Mouse (Mus musculus): ENCODE results near the gene Igdcc4. TPM values are rescaled to one million over a fixed set of nuclear protein-coding genes. Genes with fewer than 3 reads are reported as not detected.
"Not testable (repeated sequence)": the region's sequence is repeated elsewhere in the genome, so short reads cannot be mapped to it uniquely, and the experiment has no call there.

The Igdcc4 gene
- 17.3 and 17.4 TPM in 2 replicates for polyA plus RNA-seq (2015; fragmentation: Nextera tagmentation; extraction: Ambion mirVana)

DNA sequence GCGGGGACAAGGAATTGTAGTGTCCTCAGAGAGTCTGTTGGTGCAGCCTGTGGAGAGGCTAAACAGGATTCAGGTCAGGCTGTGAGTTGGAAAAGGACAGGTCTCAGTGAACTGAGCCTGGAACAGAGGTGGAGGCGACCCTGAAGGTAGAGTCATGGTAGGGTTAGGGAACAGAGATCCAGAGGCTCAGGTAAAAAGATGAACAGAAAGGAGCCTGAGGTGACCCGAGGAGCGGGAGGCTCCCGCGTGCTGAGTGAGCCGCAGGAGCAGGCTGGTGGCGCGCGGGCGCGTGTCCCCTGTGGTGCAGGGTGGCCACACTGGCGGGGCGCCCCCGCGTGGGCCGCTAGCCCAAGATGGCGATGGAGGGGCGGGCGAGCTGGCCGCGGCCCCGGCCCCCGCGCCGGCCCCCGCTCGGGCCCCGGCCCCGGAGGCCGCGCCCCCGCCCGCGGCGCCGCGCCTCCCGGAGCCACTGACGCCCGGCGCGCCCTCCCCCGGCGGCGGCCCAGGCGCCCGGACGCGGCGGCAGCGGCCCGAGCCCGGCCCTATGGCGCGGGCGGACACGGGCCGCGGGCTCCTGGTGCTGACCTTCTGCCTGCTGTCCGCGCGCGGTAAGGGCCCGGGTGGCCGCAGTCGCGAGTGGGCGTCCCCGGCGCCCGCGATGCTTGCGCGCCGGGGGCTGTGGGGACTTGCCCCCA, at the start of gene Igdcc4:
Igdcc4 (plus strand) TSS at position 496 of the 695 bp plus-strand sequence.
- H3K4me3 ChIP-seq = peak within 1 kb of the TSS; percentile 91
- H3K36me3 ChIP-seq = no peaks in the 10 kb centered on the region
- H3K4me2 ChIP-seq = peak within 1 kb of the TSS; percentile 73
- no peaks in the 10 kb centered on the region for H3K9me3 ChIP-seq
- peak; percentile 35 for ATAC-seq (ENCODE audit: low FRiP score, low read depth)
- 2% methylated on average over 45 of the region's 76 CpGs for WGBS
- H3K27me3 ChIP-seq = no peaks in the 10 kb centered on the region
- H3K27ac ChIP-seq (replicated peaks) = peak within 1 kb of the TSS; percentile 88
- peaks cover 23% of the 10 kb centered on the region for H3K4me1 ChIP-seq (replicated peaks)
- H3K9ac ChIP-seq = peak within 1 kb of the TSS; percentile 89

DNA sequence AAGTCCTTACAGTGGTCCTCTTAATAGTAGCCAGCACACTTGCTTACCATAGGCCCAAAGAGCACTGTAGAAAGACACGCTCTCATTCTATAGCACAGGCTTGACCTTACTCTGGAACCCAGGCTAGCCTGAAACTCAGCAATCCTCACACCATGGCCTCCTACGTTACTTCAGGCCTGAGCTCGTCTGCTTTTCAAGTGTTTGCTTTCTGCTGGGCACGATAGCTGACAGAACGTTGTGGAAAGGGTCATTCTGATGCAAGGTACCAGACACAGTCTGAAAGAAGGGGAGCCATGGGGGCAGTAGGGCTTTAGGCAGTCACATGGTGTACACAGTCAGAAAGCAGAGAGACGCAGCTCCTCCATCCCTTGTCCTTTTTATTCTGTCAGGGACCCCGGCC, 37.0 kb upstream of the Igdcc4 start:
- no peak overlapping the region for H3K4me3 ChIP-seq
- no peak for ATAC-seq (ENCODE audit: low FRiP score, low read depth)
- H3K9ac ChIP-seq = no peak overlapping the region
- H3K36me3 ChIP-seq = peaks cover 74% of the 10 kb centered on the region
- no peaks in the 10 kb centered on the region for H3K27me3 ChIP-seq
- H3K9me3 ChIP-seq = no peaks in the 10 kb centered on the region
- no peak overlapping the region for H3K4me2 ChIP-seq
- no peak overlapping the region for H3K27ac ChIP-seq (replicated peaks)
- 93% methylated on average over 7 of the region's 7 CpGs for WGBS
- H3K4me1 ChIP-seq (replicated peaks) = no peaks in the 10 kb centered on the region

DNA sequence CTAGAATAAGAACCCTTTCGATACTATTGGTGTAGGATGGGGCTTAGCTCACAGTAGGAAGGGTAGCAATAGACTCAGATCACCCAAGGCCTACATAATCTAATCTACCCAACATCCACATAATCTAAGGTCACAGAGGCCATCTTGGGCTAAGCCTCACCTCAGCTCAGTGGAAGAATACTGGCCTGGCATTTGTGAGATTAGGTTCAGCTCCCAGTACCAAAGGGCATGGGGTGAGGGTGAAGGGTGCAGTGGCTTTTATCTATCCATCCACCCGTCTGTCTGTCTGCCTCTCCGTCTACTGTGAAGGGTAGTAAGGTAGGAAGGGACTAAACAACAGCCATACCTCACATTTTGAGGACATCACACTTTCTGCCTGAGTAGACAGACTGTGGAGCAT, 30.7 kb upstream of the Igdcc4 start:
- H3K4me3 ChIP-seq = no peak overlapping the region
- H3K9me3 ChIP-seq = no peaks in the 10 kb centered on the region
- H3K27ac ChIP-seq (replicated peaks) = no peak overlapping the region
- no peak overlapping the region for H3K9ac ChIP-seq
- peaks cover 47% of the 10 kb centered on the region for H3K36me3 ChIP-seq
- no peak for ATAC-seq (ENCODE audit: low FRiP score, low read depth)
- H3K4me1 ChIP-seq (replicated peaks) = no peaks in the 10 kb centered on the region
- WGBS = 95% methylated on average over 3 of the region's 3 CpGs
- no peaks in the 10 kb centered on the region for H3K27me3 ChIP-seq
- H3K4me2 ChIP-seq = no peak overlapping the region

DNA sequence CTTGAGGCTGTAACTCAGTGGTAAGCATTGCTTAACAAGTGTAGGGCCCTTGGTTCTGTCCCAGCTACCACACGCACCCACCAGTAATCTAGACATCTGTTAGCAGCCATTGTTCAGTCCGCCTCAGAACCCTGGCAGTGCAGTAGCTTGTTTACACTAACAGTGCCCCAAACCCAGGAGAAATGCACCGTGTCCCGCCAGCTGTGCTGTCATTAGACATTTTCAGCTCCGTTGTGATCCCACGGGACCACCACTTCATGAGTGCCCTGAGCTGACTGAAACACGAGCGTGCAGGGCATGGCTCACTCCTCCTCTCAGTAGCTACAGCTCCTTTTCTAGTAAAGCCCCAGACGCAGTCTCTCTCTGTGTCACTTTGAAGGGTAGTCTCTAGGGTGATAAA, 27.7 kb upstream of the Igdcc4 start:
- Histone ChIP-seq H3K9ac (no peak overlapping the region), H3K4me3 (no peak overlapping the region), H3K36me3 (peaks cover 33% of the 10 kb centered on the region), H3K27me3 (no peaks in the 10 kb centered on the region), H3K4me1 (replicated peaks) (no peaks in the 10 kb centered on the region), H3K9me3 (no peaks in the 10 kb centered on the region), H3K4me2 (no peak overlapping the region), H3K27ac (replicated peaks) (no peak overlapping the region)
- 54% methylated on average over 9 of the region's 9 CpGs for WGBS
- ATAC-seq (ENCODE audit: low FRiP score, low read depth) = no peak

DNA sequence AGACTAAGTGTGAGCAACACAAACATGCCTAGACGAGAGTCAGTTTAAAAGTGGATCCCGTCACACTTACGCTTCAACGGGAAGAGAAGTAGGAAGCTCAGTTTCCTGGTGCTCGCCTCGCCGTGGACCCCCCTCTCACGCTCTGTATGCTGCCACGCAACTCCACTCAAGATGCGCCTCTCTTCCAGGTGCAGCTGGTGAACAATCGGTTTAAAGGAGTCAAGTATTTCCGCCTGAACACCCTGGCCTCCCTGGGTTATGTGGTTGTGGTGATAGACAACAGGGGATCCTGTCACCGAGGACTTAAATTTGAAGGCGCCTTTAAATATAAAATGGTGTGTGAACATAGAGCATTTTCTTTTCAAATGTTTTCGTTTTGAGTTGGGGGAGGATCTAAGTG, 27.0 kb upstream of the Igdcc4 start:
- Histone ChIP-seq H3K9ac (no peak overlapping the region), H3K4me2 (no peak overlapping the region), H3K4me1 (replicated peaks) (no peaks in the 10 kb centered on the region), H3K4me3 (no peak overlapping the region), H3K27me3 (no peaks in the 10 kb centered on the region), H3K9me3 (no peaks in the 10 kb centered on the region), H3K36me3 (peaks cover 33% of the 10 kb centered on the region), H3K27ac (replicated peaks) (no peak overlapping the region)
- no peak for ATAC-seq (ENCODE audit: low FRiP score, low read depth)
- 91% methylated on average over 15 of the region's 15 CpGs for WGBS

DNA sequence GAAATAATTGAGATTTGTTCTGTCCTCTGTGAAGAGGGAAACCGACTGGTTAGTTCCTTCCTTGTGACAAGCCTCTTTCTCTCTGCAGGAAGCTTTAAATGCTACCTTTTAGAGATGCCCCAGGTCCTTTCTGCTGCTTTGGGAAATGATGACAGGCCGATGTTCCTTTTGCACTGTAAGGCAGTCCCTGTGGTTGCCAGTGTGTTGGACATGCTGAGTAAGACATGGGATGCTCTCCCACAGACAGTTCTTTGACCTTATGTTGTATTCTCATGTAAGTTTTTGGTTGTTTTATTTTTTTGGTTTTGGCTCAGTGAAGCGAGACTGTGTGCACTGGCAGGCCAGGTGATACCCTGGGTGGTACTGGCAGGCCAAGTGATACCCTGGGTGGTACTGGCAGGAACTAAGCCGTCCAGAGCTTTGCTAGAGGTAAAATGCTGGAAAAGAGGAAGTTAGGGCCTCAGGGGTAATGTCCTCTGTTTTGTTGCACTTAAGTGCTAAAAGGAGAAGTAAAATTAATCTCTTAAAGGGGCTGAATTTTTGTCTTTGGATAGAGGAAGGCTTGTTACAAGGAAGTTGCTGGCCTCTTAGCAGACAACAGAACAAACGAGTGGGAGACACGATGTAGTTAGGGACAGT, 26.3 kb upstream of the Igdcc4 start:
- Histone ChIP-seq H3K4me2 (no peak overlapping the region), H3K27me3 (no peaks in the 10 kb centered on the region), H3K9ac (no peak overlapping the region), H3K27ac (replicated peaks) (no peak overlapping the region), H3K36me3 (peaks cover 34% of the 10 kb centered on the region), H3K4me1 (replicated peaks) (no peaks in the 10 kb centered on the region), H3K9me3 (no peaks in the 10 kb centered on the region), H3K4me3 (no peak overlapping the region)
- WGBS = 87% methylated on average over 6 of the region's 6 CpGs
- no peak for ATAC-seq (ENCODE audit: low FRiP score, low read depth)

DNA sequence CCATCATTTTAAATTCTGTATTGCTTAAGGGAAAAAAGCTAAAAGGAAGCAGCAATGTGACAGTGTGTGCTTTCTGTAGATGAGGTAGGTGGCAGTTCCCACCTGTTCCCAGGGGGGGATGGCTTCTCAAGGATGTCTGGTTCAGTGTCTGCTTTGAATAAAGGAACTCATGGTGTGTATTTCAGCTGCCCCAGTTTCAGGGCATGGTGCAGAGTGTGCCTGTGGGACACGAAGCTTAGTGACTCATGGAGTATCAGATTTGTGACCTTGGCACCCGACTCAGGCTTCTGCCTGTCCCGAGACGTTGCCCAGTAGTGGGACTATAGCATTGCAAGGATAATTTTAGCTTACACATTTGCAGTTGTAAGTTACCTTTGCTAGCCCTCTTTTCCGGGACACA, 23.8 kb upstream of the Igdcc4 start:
- 89% methylated on average over 5 of the region's 5 CpGs for WGBS
- Histone ChIP-seq H3K4me2 (no peak overlapping the region), H3K36me3 (peaks cover 40% of the 10 kb centered on the region), H3K9me3 (no peaks in the 10 kb centered on the region), H3K9ac (no peak overlapping the region), H3K27me3 (no peaks in the 10 kb centered on the region), H3K27ac (replicated peaks) (no peak overlapping the region), H3K4me1 (replicated peaks) (no peaks in the 10 kb centered on the region), H3K4me3 (no peak overlapping the region)
- ATAC-seq (ENCODE audit: low FRiP score, low read depth) = no peak

DNA sequence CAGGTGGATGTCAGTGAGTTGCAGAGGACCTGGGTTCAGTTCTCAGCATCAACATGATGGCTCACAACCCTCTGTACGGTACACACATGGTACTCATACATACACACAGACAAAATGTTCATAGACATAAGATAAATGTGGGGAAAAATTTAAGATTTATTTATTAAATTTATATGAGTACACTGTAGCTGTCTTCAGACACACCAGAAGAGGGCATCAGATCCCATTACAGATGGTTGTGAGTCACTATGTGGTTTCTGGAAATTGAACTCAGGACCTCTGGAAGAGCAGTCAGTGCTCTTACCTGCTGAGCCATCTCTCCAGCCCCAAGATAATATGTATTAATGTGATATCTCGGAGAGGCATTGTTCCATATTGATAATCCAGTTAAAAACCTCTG, 21.1 kb upstream of the Igdcc4 start:
- not testable (repeated sequence) for H3K9ac ChIP-seq; H3K27me3 ChIP-seq; H3K27ac ChIP-seq (replicated peaks); H3K9me3 ChIP-seq; H3K4me3 ChIP-seq; H3K4me2 ChIP-seq; H3K4me1 ChIP-seq (replicated peaks); ATAC-seq (ENCODE audit: low FRiP score, low read depth)
- H3K36me3 ChIP-seq = peaks cover 56% of the 10 kb centered on the region
- 97% methylated on average over 2 of the region's 2 CpGs for WGBS

DNA sequence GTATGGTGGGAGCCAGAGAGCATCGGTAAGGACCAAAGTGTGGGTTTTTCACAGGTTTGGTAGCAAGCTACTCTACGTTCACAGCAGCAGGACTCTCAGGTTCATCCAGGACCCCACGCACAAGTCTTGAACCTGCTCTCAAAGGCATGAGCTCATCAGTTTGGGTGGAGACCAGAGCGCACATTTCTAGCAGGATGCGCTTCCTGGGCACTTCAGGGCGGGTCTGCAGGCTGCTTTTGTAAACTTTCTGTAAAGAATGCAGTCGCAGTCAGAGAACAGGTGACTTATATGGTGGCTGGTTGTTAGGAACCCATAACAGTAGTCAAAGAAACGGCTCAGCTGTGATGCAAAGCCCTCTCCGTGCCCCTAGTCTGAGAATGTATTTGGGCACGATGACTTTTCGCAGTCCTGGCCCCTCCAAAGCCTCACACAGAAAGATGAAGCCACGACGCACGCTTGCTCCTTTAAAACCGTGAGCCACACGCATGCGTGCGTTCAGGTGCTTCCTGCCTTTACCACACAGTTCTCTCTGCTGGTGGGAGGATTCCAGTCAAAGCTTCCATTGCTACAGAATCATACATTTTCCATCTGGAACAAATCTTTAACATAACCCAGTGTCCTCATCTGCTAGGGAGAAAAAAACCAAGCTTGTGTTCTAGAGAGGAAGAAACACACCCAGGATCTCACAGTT, 18.1 kb upstream of the Igdcc4 start:
- 94% methylated on average over 18 of the region's 18 CpGs for WGBS
- Histone ChIP-seq H3K27ac (replicated peaks) (no peak overlapping the region), H3K27me3 (no peaks in the 10 kb centered on the region), H3K4me2 (no peak overlapping the region), H3K9me3 (no peaks in the 10 kb centered on the region), H3K36me3 (peaks cover 49% of the 10 kb centered on the region), H3K4me3 (no peak overlapping the region), H3K4me1 (replicated peaks) (no peaks in the 10 kb centered on the region), H3K9ac (no peak overlapping the region)
- no peak for ATAC-seq (ENCODE audit: low FRiP score, low read depth)

DNA sequence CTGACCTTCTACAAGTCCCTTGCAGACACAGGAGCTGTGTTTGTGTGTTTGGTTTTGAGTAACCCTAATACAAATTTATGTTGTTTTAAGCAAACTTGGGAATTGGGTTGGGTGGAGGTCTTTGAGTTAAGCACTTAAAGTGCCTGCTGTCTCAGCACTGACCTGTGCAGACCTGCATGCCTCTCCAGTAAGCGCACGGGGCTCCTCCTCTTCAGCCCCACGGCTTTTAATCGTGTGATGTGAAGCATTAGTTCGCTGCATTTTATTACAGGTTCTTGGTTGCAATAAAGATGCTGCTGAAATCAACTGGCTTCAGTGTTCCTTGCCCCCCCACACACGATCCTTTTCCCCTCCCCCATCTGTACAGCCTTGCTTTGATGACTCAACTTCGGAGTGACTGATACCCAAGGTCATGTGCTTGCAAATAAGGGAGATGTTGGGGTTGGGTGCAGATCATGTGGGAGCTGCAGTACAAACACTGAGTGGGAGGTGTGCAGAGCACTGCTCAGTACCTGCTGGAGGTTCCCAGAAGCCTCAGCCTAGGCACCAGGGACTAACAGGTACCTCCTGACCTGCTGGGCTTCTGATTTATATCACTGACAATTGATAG, 17.0 kb upstream of the Igdcc4 start:
- no peak for ATAC-seq (ENCODE audit: low FRiP score, low read depth)
- 91% methylated on average over 7 of the region's 7 CpGs for WGBS

DNA sequence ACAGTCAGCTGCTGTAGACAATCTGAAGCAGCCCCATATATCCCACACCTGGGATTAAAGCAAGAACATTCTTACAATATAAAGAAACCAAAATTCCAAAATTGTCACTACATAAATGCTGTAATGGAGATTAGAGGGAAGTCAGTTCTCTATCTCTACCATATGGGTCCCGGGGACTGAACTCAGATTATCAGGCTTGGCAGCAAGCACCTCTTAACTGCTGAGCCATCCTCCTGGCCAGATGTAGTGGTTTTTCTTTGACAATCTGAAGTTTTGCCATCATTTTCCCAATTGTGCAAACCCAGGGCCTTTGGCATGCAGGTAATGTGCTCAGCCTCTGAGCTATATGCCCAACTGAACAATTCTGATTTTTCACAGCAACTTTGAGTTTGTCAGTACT, 16.0 kb upstream of the Igdcc4 start:
- WGBS = 94% methylated on average over 1 of the region's 1 CpGs

More for the DNA sequence above, 17.0 kb upstream of the Igdcc4 start:
- H3K27me3 ChIP-seq = no peaks in the 10 kb centered on the region
- H3K27ac ChIP-seq (replicated peaks) = no peak overlapping the region
- H3K36me3 ChIP-seq = peaks cover 38% of the 10 kb centered on the region
- no peak overlapping the region for H3K4me3 ChIP-seq
- H3K4me1 ChIP-seq (replicated peaks) = no peaks in the 10 kb centered on the region
- H3K9ac ChIP-seq = no peak overlapping the region
- no peak overlapping the region for H3K4me2 ChIP-seq
- no peaks in the 10 kb centered on the region for H3K9me3 ChIP-seq

DNA sequence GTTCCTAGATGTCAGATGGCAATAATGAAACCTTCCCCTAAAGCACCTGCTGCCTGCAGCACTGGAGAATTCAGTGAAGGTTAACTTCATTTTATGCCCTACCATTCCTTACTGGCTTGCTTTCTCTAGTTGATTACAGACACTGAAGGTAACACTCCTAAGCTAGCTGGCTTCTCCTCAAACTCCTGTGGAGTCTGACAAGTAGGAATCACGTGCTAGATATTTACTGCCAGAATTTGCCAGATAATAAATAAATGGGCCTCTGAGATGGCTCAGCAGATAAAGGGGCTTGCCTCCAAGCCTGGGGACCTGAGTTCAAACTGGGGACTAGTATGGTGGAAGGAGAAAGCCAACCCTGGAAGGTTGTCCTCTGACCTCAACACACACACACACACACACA, 14.5 kb upstream of the Igdcc4 start:
- H3K9ac ChIP-seq = no peak overlapping the region
- no peak for ATAC-seq (ENCODE audit: low FRiP score, low read depth)
- H3K4me3 ChIP-seq = no peak overlapping the region
- 62% methylated on average over 1 of the region's 1 CpGs for WGBS
- H3K4me1 ChIP-seq (replicated peaks) = no peaks in the 10 kb centered on the region
- no peak overlapping the region for H3K27ac ChIP-seq (replicated peaks)
- no peaks in the 10 kb centered on the region for H3K27me3 ChIP-seq
- no peaks in the 10 kb centered on the region for H3K9me3 ChIP-seq
- peaks cover 20% of the 10 kb centered on the region for H3K36me3 ChIP-seq
- no peak overlapping the region for H3K4me2 ChIP-seq

More for the DNA sequence above, 16.0 kb upstream of the Igdcc4 start:
- H3K27me3 ChIP-seq = no peaks in the 10 kb centered on the region
- no peak for ATAC-seq (ENCODE audit: low FRiP score, low read depth)
- H3K4me2 ChIP-seq = no peak overlapping the region
- peaks cover 30% of the 10 kb centered on the region for H3K36me3 ChIP-seq
- H3K9ac ChIP-seq = no peak overlapping the region
- no peak overlapping the region for H3K4me3 ChIP-seq
- no peaks in the 10 kb centered on the region for H3K9me3 ChIP-seq
- no peaks in the 10 kb centered on the region for H3K4me1 ChIP-seq (replicated peaks)
- H3K27ac ChIP-seq (replicated peaks) = no peak overlapping the region
